Mouse (Mus musculus) retina, adult 2 months (tissue): ENCODE results near the gene Mrps16.

ENCODE experiments used
- DNase-seq: peaks from one replicate; pipeline ENCODE4 v3.0.0-alpha.2; 2012; ENCODE audit warnings: low read depth, low spot score

The Mrps16 gene

DNA sequence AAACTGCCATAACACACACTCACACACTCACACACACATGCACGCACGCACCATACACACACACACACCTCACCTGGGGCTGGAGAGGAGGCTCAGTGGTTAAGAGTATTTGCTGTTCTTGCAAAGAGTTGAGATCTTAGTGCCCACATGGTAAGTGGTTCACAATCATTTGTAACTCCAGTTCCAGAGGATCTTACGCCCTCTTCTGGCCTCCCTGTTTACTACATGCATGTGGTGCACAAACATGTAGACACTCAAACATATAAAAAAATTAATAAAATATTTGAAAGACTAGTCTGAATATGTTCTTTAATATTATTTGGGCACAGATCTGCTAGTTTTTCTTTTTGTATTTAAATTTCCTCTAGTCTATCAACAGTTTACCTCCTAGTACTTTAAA lies 25.2 kb downstream of the Mrps16 start:
- no peak for DNase-seq

GRCm38 (mm10) chr14:20363230-20363629 lies 30.2 kb downstream of the Mrps16 start:
- DNase-seq = no peak

GRCm38 (mm10) chr14:20347991-20348541 lies 45.4 kb downstream of the Mrps16 start, which contains the start of the genes Ecd and Fam149b:
Gene Ecd (minus strand): TSS chr14:20348121.
Gene Fam149b (plus strand): TSS chr14:20348162.
- peak; percentile 94 for DNase-seq

DNA sequence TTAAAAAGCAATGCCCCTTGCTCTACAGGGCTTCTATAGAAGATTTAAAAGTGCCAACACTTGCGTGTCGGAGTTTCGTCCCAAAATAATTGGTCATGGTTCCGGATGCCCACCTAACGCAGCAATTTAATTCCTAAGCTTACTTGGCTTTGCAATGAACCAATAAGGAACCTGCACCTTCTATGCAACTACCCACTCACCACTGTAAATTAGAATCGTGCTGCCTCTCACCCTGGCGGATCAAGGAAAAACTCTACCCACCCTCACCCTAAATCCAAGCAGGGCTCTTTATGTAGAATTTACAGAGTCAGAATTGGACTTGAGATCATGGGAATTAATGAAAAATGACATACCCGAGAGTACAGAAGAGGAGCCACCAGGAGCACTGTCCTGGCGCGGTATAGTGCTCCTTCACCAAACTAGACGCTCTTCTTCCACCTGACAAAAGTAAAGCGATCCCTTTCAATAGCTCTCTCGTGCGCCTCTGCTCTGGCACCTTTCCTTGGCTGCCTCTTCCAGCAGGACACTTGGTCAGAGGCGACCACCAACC lies 45.9 kb downstream of the Mrps16 start:
- DNase-seq = no peak

DNA sequence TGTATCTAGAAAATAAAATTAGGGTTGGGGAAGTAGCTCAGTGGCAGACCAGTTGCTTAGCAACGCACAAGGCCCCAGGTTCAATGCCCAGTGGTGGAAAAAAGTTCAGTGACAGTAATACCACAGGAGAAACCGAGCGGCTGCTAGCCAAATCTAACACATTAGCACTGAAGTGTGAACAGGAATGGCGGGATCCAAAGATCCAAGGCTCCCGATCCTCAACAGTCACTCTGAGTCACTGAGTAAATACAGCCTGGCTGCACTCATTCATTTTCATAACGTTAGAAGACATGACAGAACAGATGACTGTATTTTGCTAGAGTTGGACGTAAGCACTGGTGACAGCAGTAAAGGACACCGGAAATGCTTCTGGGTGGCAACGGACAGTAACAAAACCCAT lies 47.5 kb downstream of the Mrps16 start:
- DNase-seq = no peak

GRCm38 (mm10) chr14:20340866-20341265 lies 52.6 kb downstream of the Mrps16 start:
- no peak for DNase-seq

DNA sequence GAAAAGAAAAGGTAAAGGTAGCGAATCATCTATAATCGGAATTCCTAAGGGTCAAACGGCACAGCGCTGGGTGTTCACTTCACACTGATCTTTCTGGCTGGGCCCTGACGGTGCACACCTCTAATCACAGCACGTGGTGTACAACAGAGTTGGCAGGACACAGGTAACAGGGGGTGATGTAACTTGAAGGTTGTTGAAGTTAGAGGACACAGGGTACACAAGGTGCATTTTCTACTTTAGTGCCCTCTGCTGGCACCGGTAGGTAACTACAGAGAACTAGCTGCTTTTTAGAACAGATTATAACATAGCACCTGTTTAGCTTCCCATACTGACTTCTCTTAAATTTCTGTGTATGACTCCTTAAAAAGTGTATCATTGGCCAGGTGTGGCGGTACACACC lies 53.3 kb downstream of the Mrps16 start:
- DNase-seq = no peak

- no peak for DNase-seq
Observed at GRCm38 (mm10) chr14:20339415-20339814, 54.0 kb downstream of the Mrps16 start.
